Mouse (Mus musculus) right cerebral cortex, postnatal 14 days (tissue): Measurements from ENCODE around the gene Pum3.
"Not testable (repeated sequence)": the region's sequence is repeated elsewhere in the genome, so short reads cannot be mapped to it uniquely, and the experiment has no call there.

Experiments used
- DNase-seq: peaks from one replicate; pipeline ENCODE4 v3.0.0; 2022

The Pum3 gene

DNA sequence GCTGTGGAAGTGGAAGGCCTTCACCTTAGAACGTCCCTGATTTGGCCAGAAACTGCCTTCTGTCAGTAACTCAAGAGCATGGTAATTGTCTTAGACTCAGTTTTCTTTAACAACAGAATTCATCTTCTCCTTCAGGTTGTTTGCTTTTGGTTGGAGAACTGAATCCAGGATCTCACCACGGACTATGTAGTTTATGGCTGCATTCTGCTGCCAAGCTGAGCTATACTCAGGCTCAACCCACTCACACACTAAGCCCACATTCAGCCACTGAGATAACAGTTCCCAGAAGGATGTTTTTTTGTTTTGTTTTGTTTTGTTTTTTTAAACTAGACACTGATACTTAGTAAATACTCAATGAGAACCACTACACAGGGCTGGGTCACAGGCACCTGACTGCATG is 38.3 kb downstream of the Pum3 start:
- DNase-seq: no peak

DNA sequence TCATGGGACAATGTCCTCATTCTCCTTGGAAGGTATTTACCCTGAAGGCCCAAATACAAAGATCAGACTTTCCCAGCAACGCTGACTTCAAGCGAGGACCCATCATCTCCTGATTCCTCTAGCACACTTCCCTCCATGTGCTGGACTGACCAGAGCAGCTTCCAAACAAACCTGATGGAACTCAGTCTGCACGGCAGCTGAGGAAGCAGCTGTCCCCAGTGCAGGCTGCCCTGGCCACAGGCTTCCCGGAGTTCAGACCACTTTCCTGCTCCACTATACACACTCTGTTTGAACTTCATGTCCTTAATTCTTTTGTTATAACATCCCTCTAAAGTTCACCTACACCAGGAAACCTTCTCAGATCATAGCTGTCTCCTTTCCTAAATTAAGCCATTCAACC is 40.1 kb downstream of the Pum3 start:
- not testable (repeated sequence) for DNase-seq

DNA sequence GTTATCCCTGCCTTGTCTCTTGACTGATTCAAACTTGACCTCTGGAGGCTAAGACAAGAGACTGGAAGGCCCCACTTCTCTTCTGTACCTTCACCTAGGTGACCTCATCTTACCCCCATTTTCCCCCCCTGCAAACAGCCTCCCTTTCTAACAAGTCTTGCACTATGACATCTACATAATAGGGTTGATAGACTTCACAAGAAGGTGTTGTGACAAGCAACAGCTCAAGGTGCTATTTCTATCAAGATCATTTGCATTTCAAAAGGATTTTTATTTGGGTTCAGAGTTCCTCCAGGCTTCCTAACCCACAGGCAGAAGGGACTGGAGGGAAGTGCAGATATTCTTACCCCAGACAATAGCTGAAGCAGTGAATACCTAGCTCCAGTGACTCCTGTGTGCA is 44.3 kb downstream of the Pum3 start:
- DNase-seq: no peak

DNA sequence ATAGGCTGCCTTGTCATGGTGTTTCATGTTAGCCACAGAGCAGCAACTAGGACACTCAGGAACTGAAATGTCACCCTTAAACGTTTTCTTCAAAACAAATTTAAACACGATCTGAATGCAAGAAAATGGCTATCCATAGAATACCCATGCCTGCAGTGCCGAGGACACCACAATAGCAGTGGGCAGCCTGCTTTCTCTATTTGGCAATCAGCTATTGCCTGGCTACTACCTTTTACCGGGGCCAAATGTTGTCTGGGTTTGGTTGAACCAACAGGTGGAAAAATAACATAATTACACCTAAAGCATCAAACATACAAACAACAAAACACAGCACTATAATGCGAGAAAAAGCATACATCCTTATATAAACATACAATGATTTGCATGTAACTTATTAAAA is 46.4 kb downstream of the Pum3 start:
- no peak for DNase-seq

DNA sequence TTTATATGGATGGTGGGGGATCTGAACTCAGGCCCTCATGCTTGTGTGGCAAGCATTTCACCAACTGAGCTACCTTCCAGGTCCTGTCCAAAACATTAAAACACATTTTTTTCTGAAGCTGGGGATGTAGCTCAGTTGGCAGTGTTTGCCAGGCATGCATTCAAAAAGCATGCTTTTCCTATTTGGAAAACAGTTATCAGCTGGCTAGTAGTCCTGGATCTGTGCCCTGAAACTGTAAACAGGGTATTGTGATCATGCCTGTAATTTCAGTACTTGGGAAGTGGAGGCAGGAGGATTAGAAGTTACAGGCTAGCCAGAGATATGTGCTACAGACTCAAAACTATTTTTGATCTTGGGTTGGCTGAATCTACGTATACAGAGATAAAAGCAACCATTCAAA is 47.5 kb downstream of the Pum3 start:
- no peak for DNase-seq

DNA sequence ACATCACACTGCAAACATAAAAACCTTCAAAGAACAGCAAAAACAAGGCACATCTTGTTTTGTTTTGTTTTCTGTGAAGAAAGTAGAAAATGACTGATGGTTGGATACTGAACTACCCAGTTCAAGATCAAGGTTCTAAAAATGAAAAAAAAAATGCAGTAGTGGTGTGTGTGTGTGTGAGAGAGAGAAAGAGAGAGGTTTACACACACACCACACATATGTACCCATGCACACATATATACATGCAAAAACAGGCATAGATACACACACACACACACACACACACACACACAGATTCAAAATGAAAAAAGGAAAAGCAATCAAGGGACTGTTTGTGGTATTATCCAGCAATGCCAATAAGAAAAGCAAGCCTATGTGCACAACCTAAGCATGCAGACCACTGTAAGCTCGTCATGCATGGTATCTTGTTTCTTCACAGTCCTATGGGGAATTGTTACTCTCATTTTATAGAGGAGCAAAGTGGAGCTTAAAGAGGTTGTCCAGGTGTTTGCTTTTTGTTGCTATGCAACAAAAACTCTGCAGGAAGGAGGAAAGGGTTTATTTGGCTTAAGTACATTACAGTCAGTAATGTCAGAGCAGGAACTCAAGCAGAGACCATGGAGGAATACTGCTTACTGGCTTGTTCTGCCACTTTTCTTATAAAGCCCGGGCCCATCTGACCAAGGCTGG is 49.8 kb downstream of the Pum3 start:
- no peak for DNase-seq

DNA sequence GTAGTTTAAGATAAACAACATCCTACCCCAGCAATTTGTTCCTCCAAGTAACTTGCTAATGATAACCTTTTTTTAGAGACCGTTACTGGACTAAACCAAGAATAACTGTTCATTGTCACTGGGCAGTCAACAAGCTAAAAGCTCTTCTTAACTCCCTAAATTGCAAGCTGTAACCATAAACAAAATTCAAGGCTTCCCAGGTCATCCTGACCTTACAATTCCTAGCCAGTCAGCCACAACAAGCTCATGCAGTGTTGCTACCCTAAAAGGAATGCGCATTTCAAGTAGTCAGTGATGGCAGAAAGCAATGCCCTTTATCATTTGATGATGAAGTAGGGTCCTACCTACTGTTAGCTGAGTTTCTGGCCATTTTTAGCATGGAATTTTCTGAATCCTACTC is 58.8 kb downstream of the Pum3 start:
- DNase-seq: no peak

DNA sequence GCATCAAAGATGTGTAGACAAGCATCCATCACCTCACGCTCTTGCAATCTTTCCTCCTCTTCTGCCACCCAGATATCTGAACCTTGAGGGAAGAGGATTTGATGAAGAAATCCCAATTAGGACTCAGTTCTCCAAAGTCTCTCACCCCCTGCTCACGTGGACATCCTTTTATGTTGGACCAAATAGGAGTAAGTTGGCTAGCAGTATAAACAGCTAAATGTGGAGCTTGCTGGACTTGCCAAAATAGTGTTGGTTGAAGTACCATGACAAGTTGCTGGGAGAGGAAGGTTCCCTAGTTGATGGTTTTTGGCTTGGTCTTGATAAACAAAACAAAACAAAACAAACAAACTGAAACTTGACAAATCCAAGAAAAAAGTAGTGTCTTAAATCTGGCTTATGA is 59.5 kb downstream of the Pum3 start:
- DNase-seq: no peak

DNA sequence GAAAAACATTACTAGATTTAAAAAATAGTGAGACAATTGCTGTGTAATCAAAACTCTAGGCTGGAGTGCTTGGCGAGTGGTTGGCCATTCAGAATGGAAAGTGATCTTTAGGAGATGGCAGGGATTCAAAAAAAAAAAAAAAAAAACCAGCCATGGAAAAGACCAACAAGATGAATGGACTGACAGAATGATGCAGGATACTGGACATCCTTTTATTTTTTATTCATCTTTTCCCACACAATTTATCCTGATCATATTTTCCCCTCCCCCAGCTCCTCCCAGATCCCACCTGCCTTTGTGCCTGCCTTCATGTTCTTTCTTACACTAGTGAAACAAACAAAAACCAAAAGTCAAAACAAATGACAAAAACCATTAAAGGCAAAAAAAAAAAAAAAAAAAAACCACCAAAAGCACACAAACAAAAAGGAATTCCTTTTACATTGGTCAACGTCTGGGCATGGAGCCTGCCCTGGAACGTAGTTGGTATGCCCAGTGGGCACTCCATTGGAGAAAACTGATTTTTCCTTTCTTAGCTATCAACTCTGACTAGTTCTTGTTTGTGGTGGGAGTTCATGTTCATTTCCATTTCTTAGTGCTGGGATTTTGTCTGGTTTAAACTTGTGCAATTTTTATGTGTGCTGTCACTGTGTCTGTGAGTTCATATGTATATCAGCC is 60.0 kb downstream of the Pum3 start:
- DNase-seq: no peak

DNA sequence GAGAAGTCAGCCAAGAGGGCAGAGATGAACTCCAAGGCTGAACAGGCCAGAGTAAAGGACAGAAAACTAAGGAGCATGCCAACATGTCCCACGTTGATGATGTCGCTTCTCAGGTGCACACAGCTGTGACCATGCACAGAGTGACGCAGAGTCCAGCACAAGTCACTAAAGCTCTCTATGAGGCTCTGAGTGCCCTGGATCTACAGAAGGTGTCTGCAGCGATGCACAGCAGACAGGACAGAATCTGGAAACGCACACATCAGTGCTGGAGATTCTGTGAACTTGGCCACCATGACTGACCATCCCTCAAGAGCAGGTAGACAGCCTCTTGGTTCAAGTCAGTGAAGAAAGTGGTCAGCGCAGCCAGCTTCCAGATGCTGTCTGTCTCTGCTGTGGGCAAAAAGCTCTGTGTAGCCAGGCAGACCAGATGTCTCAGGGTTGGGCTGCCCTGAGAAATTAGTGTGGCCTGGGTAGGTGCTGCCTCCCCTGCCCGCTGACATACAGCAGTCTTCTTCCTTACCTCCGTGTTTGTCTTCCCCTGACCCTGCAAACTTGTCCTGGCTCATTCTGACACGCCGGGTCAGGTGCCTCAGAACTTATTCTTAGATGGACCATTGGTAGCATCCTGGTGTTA is 63.4 kb downstream of the Pum3 start:
- DNase-seq: no peak

DNA sequence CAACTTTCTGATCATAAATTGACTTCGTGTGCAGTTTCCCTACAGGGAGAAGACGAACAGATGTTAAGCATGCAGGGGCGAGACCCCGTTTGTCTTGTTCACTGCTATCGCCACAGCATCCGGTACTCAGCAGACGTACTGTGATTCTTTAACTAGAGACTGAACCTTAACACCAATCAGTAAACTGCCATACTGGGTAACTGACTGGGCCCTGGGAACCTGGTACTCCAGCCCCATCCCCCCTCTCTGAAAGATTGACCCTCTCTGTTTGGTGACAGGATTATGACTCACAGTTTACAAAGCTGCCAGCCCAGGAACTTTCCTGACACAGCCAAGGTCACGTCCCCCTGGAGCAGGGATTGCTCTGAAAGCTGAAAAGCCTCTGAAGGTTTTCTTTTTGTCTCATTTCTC is 65.1 kb downstream of the Pum3 start:
- DNase-seq: no peak

DNA sequence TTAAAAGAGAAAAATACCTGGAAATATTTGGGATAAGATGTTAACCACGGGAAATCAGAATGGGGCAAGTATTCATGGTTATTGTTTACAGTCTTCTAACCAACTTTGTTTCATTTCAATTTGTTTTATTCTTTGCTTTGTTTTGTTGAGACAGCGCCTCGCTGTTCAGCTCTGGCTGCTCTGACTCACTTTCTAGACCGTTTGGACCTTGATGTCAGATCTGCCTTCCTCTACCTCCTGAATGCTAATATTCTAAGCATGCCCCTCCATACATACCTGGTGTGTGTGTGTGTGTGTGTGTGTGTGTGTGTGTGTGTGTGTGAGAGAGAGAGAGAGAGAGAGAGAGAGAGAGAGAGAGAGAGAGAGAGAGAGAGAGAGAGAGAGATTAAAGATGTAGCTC is 65.7 kb downstream of the Pum3 start:
- no peak for DNase-seq

DNA sequence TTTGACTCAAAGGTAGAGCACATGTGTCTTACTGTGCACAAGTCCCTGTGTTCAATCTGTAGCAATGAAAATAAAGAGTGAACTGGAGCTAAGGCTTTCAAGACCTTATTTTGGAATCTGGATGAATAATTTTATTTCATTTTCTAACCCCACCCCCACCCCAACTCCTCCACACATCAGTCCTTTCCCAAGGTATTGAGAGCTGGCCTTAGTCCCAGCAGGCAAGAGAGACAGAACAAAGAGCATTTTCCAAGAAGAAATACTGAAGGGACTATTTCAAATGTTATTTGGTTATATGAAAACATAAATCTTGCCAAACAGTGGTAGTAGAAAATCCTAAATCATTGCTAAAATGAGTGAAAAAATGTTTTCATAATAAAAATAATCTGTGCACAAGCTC is 69.2 kb downstream of the Pum3 start:
- no peak for DNase-seq

DNA sequence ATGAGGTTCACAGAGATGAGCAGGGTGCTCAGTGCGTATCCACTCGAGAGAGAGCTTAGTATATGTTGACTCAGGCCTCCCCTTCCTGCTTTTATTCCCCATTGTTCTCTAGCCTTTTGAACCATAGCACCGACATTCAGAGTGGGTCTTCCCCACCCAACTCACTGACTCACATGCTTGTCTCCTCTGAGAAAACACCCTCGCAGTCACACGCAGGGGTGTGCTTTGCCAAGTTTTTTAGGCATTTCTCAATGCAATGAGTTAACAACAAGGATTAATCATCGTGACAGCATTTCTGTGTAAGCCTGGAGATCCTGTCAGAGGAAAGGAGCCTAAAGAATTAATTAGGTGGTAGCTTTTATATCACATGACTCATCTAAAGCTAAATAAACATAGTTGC is 77.9 kb downstream of the Pum3 start:
- no peak for DNase-seq

DNA sequence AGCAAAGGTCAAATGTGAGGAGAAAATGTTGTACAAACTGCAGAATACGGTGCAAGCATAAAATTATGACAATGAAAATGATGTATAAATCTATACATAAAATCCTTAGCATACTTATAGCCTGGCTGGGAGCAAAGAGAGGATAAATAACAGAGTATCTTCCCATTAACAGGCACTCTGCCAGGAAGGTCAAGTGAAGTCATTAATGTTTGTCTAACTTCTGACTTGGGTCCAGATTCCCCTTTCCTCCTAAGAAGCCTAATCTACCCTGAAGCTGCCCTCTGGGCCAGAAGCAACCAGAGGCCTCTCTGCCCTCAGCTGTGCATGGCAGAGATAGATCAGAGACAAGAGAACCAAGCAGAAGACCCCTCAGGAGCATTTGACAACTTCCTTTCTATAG is 83.1 kb downstream of the Pum3 start:
- DNase-seq: no peak
